Mouse (Mus musculus): Measurements from ENCODE around the gene Pabpc1l. TPM values are rescaled to one million over a fixed set of nuclear protein-coding genes. Genes with fewer than 3 reads are reported as not detected.
"Not testable (repeated sequence)": the region's sequence is repeated elsewhere in the genome, so short reads cannot be mapped to it uniquely, and the experiment has no call there.

Pabpc1l gene
- polyA plus RNA-seq, 1 experiment = 1.5 TPM

GRCm38 (mm10) chr2:164070765-164071436 is 45.7 kb downstream of the Pabpc1l start, which contains the start of gene Tomm34:
Gene Tomm34 (minus strand): TSS chr2:164071169.
- TF ChIP-seq CEBPB (IDR thresholded peaks at IDR 0.05; ENCODE audit: insufficient read depth, poor library complexity, severe bottlenecking) (no peak), POLR2AphosphoS2 (IDR thresholded peaks at IDR 0.05; ENCODE audit: insufficient read length, low read depth) (peak; percentile 89), SRF (IDR thresholded peaks at IDR 0.05; ENCODE audit: control insufficient read depth, insufficient read length, low read depth) (peak; percentile 31), POLR2A (IDR thresholded peaks at IDR 0.05; ENCODE audit: insufficient read length, low read depth) (peak; percentile 96), REST (IDR thresholded peaks at IDR 0.05; ENCODE audit: insufficient read depth, insufficient read length) (no peak)
- Histone ChIP-seq H3K4me2 (ENCODE audit: low read depth) (peak within 1 kb of the TSS; percentile 96), H3K79me2 (ENCODE audit: control insufficient read depth, insufficient read depth) (peaks cover 44% of the 10 kb centered on the region), H3ac (ENCODE audit: control insufficient read depth, insufficient read length) (peak within 1 kb of the TSS; percentile 46), H3K36me3 (ENCODE audit: control insufficient read depth, insufficient read depth) (peaks cover 6% of the 10 kb centered on the region), H3K4me3 (peak within 1 kb of the TSS; percentile 81), H3K27me3 (ENCODE audit: control insufficient read depth, insufficient read depth, insufficient read length) (no peaks in the 10 kb centered on the region)

GRCm38 (mm10) chr2:164071437-164071820 is 46.2 kb downstream of the Pabpc1l start:
- Histone ChIP-seq H3K4me2 (ENCODE audit: low read depth) (peak overlapping the region; percentile 76), H3ac (ENCODE audit: control insufficient read depth, insufficient read length) (peak overlapping the region; percentile 46), H3K4me3 (peak overlapping the region; percentile 81), H3K79me2 (ENCODE audit: control insufficient read depth, insufficient read depth) (peaks cover 44% of the 10 kb centered on the region)
- H3K36me3 ChIP-seq (ENCODE audit: control insufficient read depth, insufficient read depth); H3K27me3 ChIP-seq (ENCODE audit: control insufficient read depth, insufficient read depth, insufficient read length): not testable (repeated sequence)

GRCm38 (mm10) chr2:164072109-164072508 is 46.9 kb downstream of the Pabpc1l start:
- no peaks in the 10 kb centered on the region for H3K36me3 ChIP-seq (ENCODE audit: control insufficient read depth, insufficient read depth)
- H3ac ChIP-seq (ENCODE audit: control insufficient read depth, insufficient read length) = no peak overlapping the region
- no peak overlapping the region for H3K4me3 ChIP-seq
- no peaks in the 10 kb centered on the region for H3K27me3 ChIP-seq (ENCODE audit: control insufficient read depth, insufficient read depth, insufficient read length)
- peaks cover 44% of the 10 kb centered on the region for H3K79me2 ChIP-seq (ENCODE audit: control insufficient read depth, insufficient read depth)
- no peak overlapping the region for H3K4me2 ChIP-seq (ENCODE audit: low read depth)
- TF ChIP-seq POLR2A (IDR thresholded peaks at IDR 0.05; ENCODE audit: insufficient read length, low read depth) = no peak
- no peak for TF ChIP-seq MYOD1 (IDR thresholded peaks at IDR 0.05; ENCODE audit: control insufficient read depth in 1 of 3, insufficient read length in 2 of 3, low read depth in 2 of 3)
- no peak for TF ChIP-seq POLR2AphosphoS2 (IDR thresholded peaks at IDR 0.05; ENCODE audit: insufficient read length, low read depth)
- TF ChIP-seq REST (IDR thresholded peaks at IDR 0.05; ENCODE audit: insufficient read depth, insufficient read length) = no peak

GRCm38 (mm10) chr2:164073120-164073519 is 47.9 kb downstream of the Pabpc1l start:
- H3K4me3 ChIP-seq = no peak overlapping the region
- TF ChIP-seq MYOD1 (IDR thresholded peaks at IDR 0.05; ENCODE audit: control insufficient read depth in 1 of 3, insufficient read length in 2 of 3, low read depth in 2 of 3) (no peak), MAX (IDR thresholded peaks at IDR 0.05; ENCODE audit: low read depth) (no peak), USF1 (IDR thresholded peaks at IDR 0.05; ENCODE audit: low read depth) (no peak), CEBPB (IDR thresholded peaks at IDR 0.05; ENCODE audit: insufficient read depth, poor library complexity, severe bottlenecking) (no peak), MYOG (IDR thresholded peaks at IDR 0.05; ENCODE audit: control insufficient read depth in 1 of 3, insufficient read depth in 1 of 3, insufficient read length in 2 of 3, low read depth in 2 of 3) (no peak), TCF12 (IDR thresholded peaks at IDR 0.05; ENCODE audit: insufficient read depth, poor library complexity, severe bottlenecking) (no peak), REST (IDR thresholded peaks at IDR 0.05; ENCODE audit: insufficient read depth, insufficient read length) (no peak), E2F4 (IDR thresholded peaks at IDR 0.05; ENCODE audit: insufficient read depth) (no peak), TCF3 (IDR thresholded peaks at IDR 0.05; ENCODE audit: insufficient read length, low read depth) (no peak), POLR2AphosphoS2 (IDR thresholded peaks at IDR 0.05; ENCODE audit: insufficient read length, low read depth) (no peak)
- no peaks in the 10 kb centered on the region for H3K27me3 ChIP-seq (ENCODE audit: control insufficient read depth, insufficient read depth, insufficient read length)
- no peaks in the 10 kb centered on the region for H3K36me3 ChIP-seq (ENCODE audit: control insufficient read depth, insufficient read depth)
- H3ac ChIP-seq (ENCODE audit: control insufficient read depth, insufficient read length) = no peak overlapping the region
- H3K79me2 ChIP-seq (ENCODE audit: control insufficient read depth, insufficient read depth) = peaks cover 46% of the 10 kb centered on the region
- no peak overlapping the region for H3K4me2 ChIP-seq (ENCODE audit: low read depth)

- Histone ChIP-seq H3K79me2 (ENCODE audit: control insufficient read depth, insufficient read depth) (peaks cover 44% of the 10 kb centered on the region), H3K27me3 (ENCODE audit: control insufficient read depth, insufficient read depth, insufficient read length) (no peaks in the 10 kb centered on the region), H3ac (ENCODE audit: control insufficient read depth, insufficient read length) (peak overlapping the region; percentile 4), H3K36me3 (ENCODE audit: control insufficient read depth, insufficient read depth) (no peaks in the 10 kb centered on the region), H3K4me2 (ENCODE audit: low read depth) (peak overlapping the region; percentile 81), H3K4me3 (peak overlapping the region; percentile 63)
- peak; percentile 59 for TF ChIP-seq E2F4 (IDR thresholded peaks at IDR 0.05; ENCODE audit: insufficient read depth)
- peak in 1 of 3 experiments; percentile 25 for TF ChIP-seq MYOD1 (IDR thresholded peaks at IDR 0.05; ENCODE audit: control insufficient read depth in 1 of 3, insufficient read length in 2 of 3, low read depth in 2 of 3)
- peak; percentile 100 for TF ChIP-seq POLR2A (IDR thresholded peaks at IDR 0.05; ENCODE audit: insufficient read length, low read depth)
- TF ChIP-seq USF1 (IDR thresholded peaks at IDR 0.05; ENCODE audit: low read depth) = peak; percentile 97
- no peak for TF ChIP-seq TCF12 (IDR thresholded peaks at IDR 0.05; ENCODE audit: insufficient read depth, poor library complexity, severe bottlenecking)
- peak; percentile 98 for TF ChIP-seq POLR2AphosphoS2 (IDR thresholded peaks at IDR 0.05; ENCODE audit: insufficient read length, low read depth)
- peak in 1 of 3 experiments; percentile 49 for TF ChIP-seq MYOG (IDR thresholded peaks at IDR 0.05; ENCODE audit: control insufficient read depth in 1 of 3, insufficient read depth in 1 of 3, insufficient read length in 2 of 3, low read depth in 2 of 3)
- no peak for TF ChIP-seq SRF (IDR thresholded peaks at IDR 0.05; ENCODE audit: control insufficient read depth, insufficient read length, low read depth)
Observed at GRCm38 (mm10) chr2:164073918-164074578, 48.8 kb downstream of the Pabpc1l start.

Data from myocyte (in vitro differentiated cells).